9 mouse cellular contexts compared by ENCODE assay signal in the genomic region with DNA sequence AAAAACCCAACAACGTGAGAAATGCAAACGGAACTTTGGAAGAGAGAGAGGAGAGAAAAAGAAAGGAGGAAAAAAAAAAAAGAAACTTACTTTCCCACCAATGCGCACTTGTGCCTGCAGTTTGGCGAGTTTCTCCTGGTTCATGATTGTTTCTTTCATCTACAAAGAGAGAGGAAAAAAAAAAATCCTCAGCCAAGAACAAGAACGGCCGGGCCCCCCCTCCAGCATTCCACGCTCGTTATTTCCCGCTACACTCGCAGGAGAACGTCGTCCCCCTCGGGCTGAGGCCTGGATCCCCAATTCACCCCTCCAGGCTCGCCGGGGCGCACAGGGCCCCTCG. TPM values are rescaled to one million over a fixed set of nuclear protein-coding genes. Genes with fewer than 3 reads are reported as not detected.
DNase-seq lines count a peak whose midpoint lies in the region; ATAC-seq and TF ChIP-seq lines count a peak whose summit lies in the region.
"Had no signal": no experiment of that assay in that cellular context is flagged by ENCODE, and none has a peak within 500 bp of the region (broad histone marks: within the 10 kb centered on the region; RNA-seq: fewer than 3 reads in every experiment).

No protein-coding gene starts in this region.

- no peak for TF ChIP-seq CTCF in intestine, postnatal 0 days (IDR thresholded peaks at IDR 0.05; ENCODE audit: low read depth)

- H3K4me3 ChIP-seq in lung, embryonic 16.5 days (ENCODE audit: low read length): peak overlapping the region; percentile 95
- H3K4me3 ChIP-seq in embryonic facial prominence, embryonic 13.5 days: peak overlapping the region; percentile 96
- peak overlapping the region; percentile 87 for H3K4me3 ChIP-seq in intestine, postnatal 0 days (ENCODE audit: low read depth, low read length)
- peak overlapping the region; percentile 69 for H3K4me3 ChIP-seq in neural tube, embryonic 15.5 days (replicated peaks)

- peak overlapping the region; percentile 99 for H3K9ac ChIP-seq in lung, embryonic 16.5 days (ENCODE audit: low read length)
- peak overlapping the region; percentile 98 for H3K9ac ChIP-seq in embryonic facial prominence, embryonic 13.5 days
- H3K9ac ChIP-seq in intestine, postnatal 0 days (ENCODE audit: low read depth, low read length): peak overlapping the region; percentile 97
- H3K9ac ChIP-seq in neural tube, embryonic 15.5 days (replicated peaks): peak overlapping the region; percentile 75

- H3K36me3 ChIP-seq in lung, embryonic 16.5 days (ENCODE audit: control insufficient read depth, insufficient read depth, low read length): peaks cover 24% of the 10 kb centered on the region
- peaks cover 31% of the 10 kb centered on the region for H3K36me3 ChIP-seq in embryonic facial prominence, embryonic 13.5 days
- peaks cover 24% of the 10 kb centered on the region for H3K36me3 ChIP-seq in intestine, postnatal 0 days (ENCODE audit: control insufficient read depth, insufficient read depth)
- H3K36me3 ChIP-seq in neural tube, embryonic 15.5 days: peaks cover 24% of the 10 kb centered on the region

- H3K4me1 ChIP-seq in lung, embryonic 16.5 days (replicated peaks; ENCODE audit: control insufficient read depth, insufficient read depth, low read length): peaks cover 16% of the 10 kb centered on the region
- H3K4me1 ChIP-seq in embryonic facial prominence, embryonic 13.5 days: peaks cover 17% of the 10 kb centered on the region
- peaks cover 11% of the 10 kb centered on the region; the same call in 1 of the 2 replicates for H3K4me1 ChIP-seq in intestine, postnatal 0 days (replicated peaks; ENCODE audit: control insufficient read depth, insufficient read depth, low read length)
- peaks cover 29% of the 10 kb centered on the region for H3K4me1 ChIP-seq in neural tube, embryonic 15.5 days

- H3K9me3 ChIP-seq in lung, embryonic 16.5 days (ENCODE audit: control insufficient read depth, low read length): no peaks in the 10 kb centered on the region
- H3K9me3 ChIP-seq in embryonic facial prominence, embryonic 13.5 days: no peaks in the 10 kb centered on the region
- no peaks in the 10 kb centered on the region for H3K9me3 ChIP-seq in intestine, postnatal 0 days (ENCODE audit: control insufficient read depth)
- H3K9me3 ChIP-seq in neural tube, embryonic 15.5 days (replicated peaks): no peaks in the 10 kb centered on the region

- peak overlapping the region; percentile 81 for H3K27ac ChIP-seq in lung, embryonic 16.5 days (ENCODE audit: low read length)
- peak overlapping the region; percentile 93 for H3K27ac ChIP-seq in embryonic facial prominence, embryonic 13.5 days
- peak overlapping the region; percentile 94 for H3K27ac ChIP-seq in intestine, postnatal 0 days (ENCODE audit: low read depth, low read length)
- H3K27ac ChIP-seq in neural tube, embryonic 15.5 days (replicated peaks): peak overlapping the region; percentile 88

- no peak for ATAC-seq in lung, embryonic 16.5 days (ENCODE audit: low read depth)
- ATAC-seq in embryonic facial prominence, embryonic 13.5 days (ENCODE audit: insufficient number of reproducible peaks, insufficient read depth, low FRiP score, low TSS enrichment, low read depth): no peak
- no peak for ATAC-seq in intestine, postnatal 0 days
- no peak for ATAC-seq in neural tube, embryonic 15.5 days (ENCODE audit: low FRiP score)

- DNase-seq in lung, postnatal 10 days: no peak
- DNase-seq in embryo, embryonic 11 days: no peak
- DNase-seq in layer of hippocampus, postnatal 10 days (ENCODE audit: low spot score in 2 of 2): no peak
- DNase-seq in adrenal gland, postnatal 4 days (ENCODE audit: low spot score in 2 of 2): no peak

- H3K4me2 ChIP-seq in lung, embryonic 16.5 days (ENCODE audit: low read depth, low read length): peak overlapping the region; percentile 85
- H3K4me2 ChIP-seq in embryonic facial prominence, embryonic 13.5 days: peak overlapping the region; percentile 76
- H3K4me2 ChIP-seq in intestine, postnatal 0 days (replicated peaks; ENCODE audit: low read depth): peak overlapping the region; percentile 73
- peak overlapping the region; percentile 81 for H3K4me2 ChIP-seq in neural tube, embryonic 15.5 days

- H3K27me3 ChIP-seq in lung, embryonic 16.5 days (ENCODE audit: control insufficient read depth, insufficient read depth, low read depth, low read length): no peaks in the 10 kb centered on the region
- no peaks in the 10 kb centered on the region for H3K27me3 ChIP-seq in embryonic facial prominence, embryonic 13.5 days
- no peaks in the 10 kb centered on the region for H3K27me3 ChIP-seq in intestine, postnatal 0 days (replicated peaks; ENCODE audit: control insufficient read depth, insufficient read depth, low read length)
- no peaks in the 10 kb centered on the region for H3K27me3 ChIP-seq in neural tube, embryonic 15.5 days (replicated peaks)

- WGBS in lung, embryonic 16.5 days: 0% methylated on average over 17 of the region's 17 CpGs
- under 1% methylated on average over 16 of the region's 17 CpGs for WGBS in embryonic facial prominence, embryonic 13.5 days
- WGBS in intestine, postnatal 0 days: under 1% methylated on average over 16 of the region's 17 CpGs
- WGBS in neural tube, embryonic 15.5 days: under 1% methylated on average over 17 of the region's 17 CpGs

RNA-seq across cellular contexts. Expression of a gene that starts 0.7 kb away (rescaled TPM):
- polyA plus RNA-seq in lung, embryonic 16.5 days (2015; fragmentation: Nextera tagmentation; extraction: Ambion mirVana): 621 and 661 TPM in 2 replicates
- polyA plus RNA-seq in embryonic facial prominence, embryonic 13.5 days (2015; fragmentation: Nextera tagmentation; extraction: Ambion mirVana): 725 and 786 TPM in 2 replicates
- 471 and 494 TPM in 2 replicates for polyA plus RNA-seq in intestine, postnatal 0 days (2015; fragmentation: Nextera tagmentation; extraction: Ambion mirVana)
- polyA plus RNA-seq in neural tube, embryonic 15.5 days (2015; fragmentation: Nextera tagmentation; extraction: Ambion mirVana): 481 and 531 TPM in 2 replicates
- 100 to 1,000 TPM; 240 to 268 TPM for total RNA-seq in layer of hippocampus, postnatal 10 days (2021)
- 100 to 1,000 TPM; 464 TPM for total RNA-seq in adrenal gland, postnatal 4 days (2021)

RNA-seq across cellular contexts. Expression of a gene that starts 36.4 kb away (rescaled TPM):
- polyA plus RNA-seq in lung, embryonic 16.5 days (2015; fragmentation: Nextera tagmentation; extraction: Ambion mirVana): not detected in 2 replicates
- polyA plus RNA-seq in embryonic facial prominence, embryonic 13.5 days (2015; fragmentation: Nextera tagmentation; extraction: Ambion mirVana): not detected in 2 replicates
- not detected in 2 replicates for polyA plus RNA-seq in intestine, postnatal 0 days (2015; fragmentation: Nextera tagmentation; extraction: Ambion mirVana)
- polyA plus RNA-seq in neural tube, embryonic 15.5 days (2015; fragmentation: Nextera tagmentation; extraction: Ambion mirVana): not detected in 2 replicates
- total RNA-seq in layer of hippocampus, postnatal 10 days (2021): not detected
- not detected for total RNA-seq in adrenal gland, postnatal 4 days (2021)
- total RNA-seq: common myeloid progenitor, adult 5-6 weeks had no signal

RNA-seq across cellular contexts. Expression of a gene that starts 37.9 kb away (rescaled TPM):
- 0.08 TPM in 1 of 2 replicates, not detected in the other for polyA plus RNA-seq in lung, embryonic 16.5 days (2015; fragmentation: Nextera tagmentation; extraction: Ambion mirVana)
- polyA plus RNA-seq in embryonic facial prominence, embryonic 13.5 days (2015; fragmentation: Nextera tagmentation; extraction: Ambion mirVana): 3.5 and 3.9 TPM in 2 replicates
- not detected in 2 replicates for polyA plus RNA-seq in intestine, postnatal 0 days (2015; fragmentation: Nextera tagmentation; extraction: Ambion mirVana)
- polyA plus RNA-seq in neural tube, embryonic 15.5 days (2015; fragmentation: Nextera tagmentation; extraction: Ambion mirVana): 0.33 and 0.65 TPM in 2 replicates
- total RNA-seq in layer of hippocampus, postnatal 10 days (2021): 1 to 10 TPM; 1.5 to 1.6 TPM
- 1 to 10 TPM; 2.3 to 3.7 TPM for total RNA-seq in adrenal gland, postnatal 4 days (2021)
- total RNA-seq: common myeloid progenitor, adult 5-6 weeks had no signal

RNA-seq across cellular contexts. Expression of a gene that starts 53.2 kb away (rescaled TPM):
- 16.8 and 17.2 TPM in 2 replicates for polyA plus RNA-seq in lung, embryonic 16.5 days (2015; fragmentation: Nextera tagmentation; extraction: Ambion mirVana)
- polyA plus RNA-seq in embryonic facial prominence, embryonic 13.5 days (2015; fragmentation: Nextera tagmentation; extraction: Ambion mirVana): 24.5 and 24.9 TPM in 2 replicates
- polyA plus RNA-seq in intestine, postnatal 0 days (2015; fragmentation: Nextera tagmentation; extraction: Ambion mirVana): 18.9 and 19.3 TPM in 2 replicates
- polyA plus RNA-seq in neural tube, embryonic 15.5 days (2015; fragmentation: Nextera tagmentation; extraction: Ambion mirVana): 55.7 and 71.9 TPM in 2 replicates
- total RNA-seq in layer of hippocampus, postnatal 10 days (2021): 10 to 100 TPM; 59.2 to 60.1 TPM
- 10 to 100 TPM; 35.3 to 36.2 TPM for total RNA-seq in adrenal gland, postnatal 4 days (2021)

RNA-seq across cellular contexts. Expression of a gene that starts 53.3 kb away (rescaled TPM):
- 26.4 and 28.6 TPM in 2 replicates for polyA plus RNA-seq in lung, embryonic 16.5 days (2015; fragmentation: Nextera tagmentation; extraction: Ambion mirVana)
- polyA plus RNA-seq in embryonic facial prominence, embryonic 13.5 days (2015; fragmentation: Nextera tagmentation; extraction: Ambion mirVana): 31.1 and 36.6 TPM in 2 replicates
- 9.3 and 9.8 TPM in 2 replicates for polyA plus RNA-seq in intestine, postnatal 0 days (2015; fragmentation: Nextera tagmentation; extraction: Ambion mirVana)
- polyA plus RNA-seq in neural tube, embryonic 15.5 days (2015; fragmentation: Nextera tagmentation; extraction: Ambion mirVana): 26.7 and 27.9 TPM in 2 replicates
- 10 to 100 TPM; 22.3 to 22.6 TPM for total RNA-seq in layer of hippocampus, postnatal 10 days (2021)
- 10 to 100 TPM; 26.0 to 29.6 TPM for total RNA-seq in adrenal gland, postnatal 4 days (2021)
